Mouse (Mus musculus) erythroblast, adult 5-6 weeks (primary cell): ENCODE results near the gene Dusp22. TPM values are rescaled to one million over a fixed set of nuclear protein-coding genes. Genes with fewer than 3 reads are reported as not detected.

Experiments
- ATAC-seq: replicated peaks from 2 replicates; pipeline ENCODE4 v1.8.0; 2016; ENCODE audit warnings: moderate number of reproducible peaks, mild to moderate bottlenecking, moderate TSS enrichment, inconsistent platforms; ENCODE audit not compliant: poor library complexity, low FRiP score, severe bottlenecking
- total RNA-seq, 2 experiments: library from RNA; stranded (forward) in 1 of 2; stranded (reverse) in 1 of 2; fragments of 150-400 nt in 1 of 2; fragments of 200-764, 138-1000 nt in 1 of 2; gene quantifications; 2 replicates each; pipeline versions ENCODE4 v1.2.3 to v1.2.4; 2015 to 2017; ENCODE audit warnings: low replicate concordance in 2 of 2

Dusp22 gene
- total RNA-seq, 2 experiments from 2014 or later, result 4.5 to 10.0 TPM

GRCm38 (mm10) chr13:30747068-30747467, 87.3 kb downstream of the Dusp22 start:
- no peak for ATAC-seq

- no peak for ATAC-seq
Measured at GRCm38 (mm10) chr13:30747504-30747903, 87.7 kb downstream of the Dusp22 start.

- no peak for ATAC-seq
Measured at GRCm38 (mm10) chr13:30748321-30748720, 88.5 kb downstream of the Dusp22 start.

- ATAC-seq, result no peak
Measured at GRCm38 (mm10) chr13:30749021-30749556, 89.3 kb downstream of the Dusp22 start, which contains the start of gene Irf4. Gene Irf4 (plus strand): TSS chr13:30749226.

- ATAC-seq, result no peak
Measured at GRCm38 (mm10) chr13:30749557-30750141, 89.8 kb downstream of the Dusp22 start.

GRCm38 (mm10) chr13:30750461-30751303, 90.9 kb downstream of the Dusp22 start:
- ATAC-seq, result no peak

GRCm38 (mm10) chr13:30751304-30751580, 91.4 kb downstream of the Dusp22 start:
- ATAC-seq, result no peak

- ATAC-seq, result no peak
Measured at GRCm38 (mm10) chr13:30752581-30753187, 92.9 kb downstream of the Dusp22 start.

GRCm38 (mm10) chr13:30753441-30753840, 93.6 kb downstream of the Dusp22 start:
- ATAC-seq, result no peak

- ATAC-seq, result no peak
Measured at GRCm38 (mm10) chr13:30754066-30754465, 94.3 kb downstream of the Dusp22 start.

GRCm38 (mm10) chr13:30754825-30755476, 95.2 kb downstream of the Dusp22 start:
- ATAC-seq, result no peak

- ATAC-seq, result no peak
Measured at GRCm38 (mm10) chr13:30755577-30755976, 95.8 kb downstream of the Dusp22 start.

GRCm38 (mm10) chr13:30755998-30756639, 96.3 kb downstream of the Dusp22 start:
- ATAC-seq, result no peak

- ATAC-seq, result no peak
Measured at GRCm38 (mm10) chr13:30757264-30757900, 97.6 kb downstream of the Dusp22 start.

GRCm38 (mm10) chr13:30758789-30759381, 99.1 kb downstream of the Dusp22 start:
- ATAC-seq, result no peak

- no peak for ATAC-seq
Measured at GRCm38 (mm10) chr13:30760374-30761090, 100.7 kb downstream of the Dusp22 start.
